Mouse (Mus musculus) heart, adult 18-20 months (tissue): ENCODE measurements around the gene Adk. TPM values are rescaled to one million over a fixed set of nuclear protein-coding genes. Genes with fewer than 3 reads are reported as not detected.
A peak's percentile ranks its signal among the peaks of the same experiment; 100 is the strongest.
"Not testable (repeated sequence)": the region's sequence is repeated elsewhere in the genome, so short reads cannot be mapped to it uniquely, and the experiment has no call there.

ENCODE experiments used
- DNase-seq, 2 experiments: peaks; one replicate each; pipeline ENCODE4 v3.0.0; 2021 to 2022; ENCODE audit warnings: mixed read lengths in 1 of 2
- total RNA-seq, 2 experiments: library from RNA; stranded (reverse); gene quantifications; 2 replicates each; pipeline ENCODE4 v1.2.3; 2021

Gene Adk
- total RNA-seq, 2 experiments from 2014 or later: 228 to 242 TPM

GRCm38 (mm10) chr14:21485961-21486520 lies 433.7 kb downstream of the Adk start:
- no peak for DNase-seq

- DNase-seq: not testable (repeated sequence)
These were observed 434.8 kb downstream of the Adk start for GRCm38 (mm10) chr14:21487135-21487534.

GRCm38 (mm10) chr14:21488426-21489115 lies 436.2 kb downstream of the Adk start:
- DNase-seq: not testable (repeated sequence)

GRCm38 (mm10) chr14:21489116-21489485 lies 436.7 kb downstream of the Adk start:
- DNase-seq: no peak

- DNase-seq: peak in 1 of 2 experiments; percentile 17
These were observed 437.8 kb downstream of the Adk start for GRCm38 (mm10) chr14:21490141-21490540.

Other genes starting within 250 kb of the Adk start
- 1 to 10 TPM; 3.8 to 4.0 TPM for gene Plau, start 215.9 kb upstream of the Adk start, total RNA-seq
- 100 to 1,000 TPM; 105 to 116 TPM for gene Vcl, start 123.2 kb upstream of the Adk start, total RNA-seq
- gene Ap3m1, start 66 bp upstream of the Adk start, total RNA-seq: 10 to 100 TPM; 48.1 to 48.8 TPM